Mouse (Mus musculus): ENCODE measurements around the gene Lcn8. TPM values are rescaled to one million over a fixed set of nuclear protein-coding genes. Genes with fewer than 3 reads are reported as not detected.
"Not testable (repeated sequence)": the region's sequence is repeated elsewhere in the genome, so short reads cannot be mapped to it uniquely, and the experiment has no call there.

The Lcn8 gene
- polyA plus RNA-seq, 2 experiments, result not detected

DNA sequence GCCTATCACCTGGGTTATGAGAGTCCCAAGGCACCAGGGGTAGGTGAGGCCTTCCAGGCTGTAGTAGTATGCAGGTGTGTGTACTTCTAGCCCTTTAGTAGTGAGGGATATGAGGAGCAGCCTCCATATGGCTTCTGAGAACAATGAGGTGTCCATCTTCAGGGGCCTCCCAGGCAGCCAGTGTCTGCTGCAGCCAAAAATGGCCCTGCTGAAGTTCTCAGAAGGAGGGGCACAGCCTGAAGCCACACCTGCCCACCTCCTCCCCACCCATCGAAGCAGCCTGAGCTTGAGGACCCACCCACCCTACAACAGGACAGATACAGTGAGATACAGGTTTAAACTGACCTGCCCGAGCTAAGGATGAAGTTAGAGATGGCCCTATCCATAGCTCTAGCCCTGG lies 29.5 kb downstream of the Lcn8 start, which contains the start of gene Lcn10:
Gene Lcn10 (plus strand): TSS at position 301 of the 400 bp plus-strand sequence.
- Histone ChIP-seq H3K9ac (replicated peaks) (no peak within 1 kb of the TSS), H3K9me3 (ENCODE audit: control insufficient read depth, low read length) (no peaks in the 10 kb centered on the region), H3K4me3 (ENCODE audit: insufficient read depth in 1 of 2, low read depth in 2 of 2, low read length in 2 of 2) (no peak within 1 kb of the TSS), H3K4me1 (replicated peaks; ENCODE audit: control insufficient read depth in 2 of 2, insufficient read depth in 2 of 2, low read length in 1 of 2) (no peaks in the 10 kb centered on the region), H3K27ac (no peak within 1 kb of the TSS), H3K27me3 (ENCODE audit: control insufficient read depth, insufficient read depth, low read length) (no peaks in the 10 kb centered on the region), H3K36me3 (replicated peaks; ENCODE audit: control insufficient read depth, insufficient read depth, low read depth) (no peaks in the 10 kb centered on the region), H3K4me2 (ENCODE audit: low read depth) (no peak within 1 kb of the TSS)
- no peak for DNase-seq (ENCODE audit: low read depth in 3 of 3, low spot score in 3 of 3)
- ATAC-seq (ENCODE audit: insufficient read depth), result no peak
- WGBS (ENCODE audit: insufficient replicate concordance), result 31% methylated on average over 2 of the region's 2 CpGs
- TF ChIP-seq EP300 (IDR thresholded peaks at IDR 0.05; ENCODE audit: low read depth) (no peak), CTCF (IDR thresholded peaks at IDR 0.05; ENCODE audit: low read depth) (no peak)

DNA sequence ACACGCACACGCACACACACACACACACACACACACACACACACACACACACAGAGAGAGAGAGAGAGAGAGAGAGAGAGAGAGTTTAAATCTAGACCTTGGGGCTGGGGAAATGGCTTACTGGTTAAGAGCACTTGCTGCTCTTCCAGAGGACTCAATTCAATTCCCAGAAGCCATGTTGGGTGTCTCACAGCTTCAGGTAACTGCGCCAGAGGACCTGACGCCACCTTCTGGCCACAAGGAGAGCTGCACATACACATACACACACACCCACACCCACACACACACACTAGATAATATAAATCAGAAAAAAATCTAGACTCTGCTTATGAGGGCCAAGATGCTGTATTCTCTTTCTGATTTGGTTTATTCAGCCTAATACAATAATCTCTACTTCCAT lies 34.0 kb downstream of the Lcn8 start:
- Histone ChIP-seq H3K27me3 (ENCODE audit: control insufficient read depth, insufficient read depth, low read length) (no peaks in the 10 kb centered on the region), H3K9ac (replicated peaks) (no peak overlapping the region), H3K4me3 (ENCODE audit: insufficient read depth in 1 of 2, low read depth in 2 of 2, low read length in 2 of 2) (no peak overlapping the region), H3K4me1 (replicated peaks; ENCODE audit: control insufficient read depth in 2 of 2, insufficient read depth in 2 of 2, low read length in 1 of 2) (no peaks in the 10 kb centered on the region), H3K36me3 (replicated peaks; ENCODE audit: control insufficient read depth, insufficient read depth, low read depth) (no peaks in the 10 kb centered on the region), H3K4me2 (ENCODE audit: low read depth) (no peak overlapping the region), H3K9me3 (ENCODE audit: control insufficient read depth, low read length) (no peaks in the 10 kb centered on the region), H3K27ac (no peak overlapping the region)
- WGBS (ENCODE audit: insufficient replicate concordance), result 66% methylated on average over 4 of the region's 4 CpGs
- TF ChIP-seq CTCF (IDR thresholded peaks at IDR 0.05; ENCODE audit: low read depth) (peak; percentile 27; the same call in 1 of the 2 replicates), EP300 (IDR thresholded peaks at IDR 0.05; ENCODE audit: low read depth) (no peak)
- ATAC-seq (ENCODE audit: insufficient read depth), result no peak
- DNase-seq (ENCODE audit: low read depth in 3 of 3, low spot score in 3 of 3), result no peak

DNA sequence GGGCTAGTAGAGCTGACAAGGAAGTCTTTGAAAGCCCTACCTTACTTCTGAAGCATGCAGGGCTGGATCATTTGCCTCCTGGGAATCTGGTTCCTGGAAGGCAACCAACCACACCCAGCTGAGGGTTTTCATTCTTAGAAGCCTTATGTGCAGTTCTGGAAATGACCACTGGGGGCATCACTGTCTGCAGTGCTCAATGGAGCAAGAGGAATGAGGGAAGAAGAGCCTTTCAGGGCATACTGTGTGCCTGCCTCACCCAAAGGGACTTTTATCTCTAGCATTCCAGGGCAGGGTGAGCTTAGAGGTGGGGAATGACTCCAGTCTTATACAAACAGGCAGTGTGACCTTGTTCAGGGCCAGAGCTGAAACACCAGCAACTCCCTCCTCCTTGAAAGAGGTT lies 41.7 kb downstream of the Lcn8 start:
- TF ChIP-seq CTCF (IDR thresholded peaks at IDR 0.05; ENCODE audit: low read depth), result peak; percentile 84
- TF ChIP-seq EP300 (IDR thresholded peaks at IDR 0.05; ENCODE audit: low read depth), result no peak
- Histone ChIP-seq H3K36me3 (replicated peaks; ENCODE audit: control insufficient read depth, insufficient read depth, low read depth) (no peaks in the 10 kb centered on the region), H3K9ac (replicated peaks) (no peak overlapping the region), H3K4me3 (ENCODE audit: insufficient read depth in 1 of 2, low read depth in 2 of 2, low read length in 2 of 2) (no peak overlapping the region), H3K4me1 (replicated peaks; ENCODE audit: control insufficient read depth in 2 of 2, insufficient read depth in 2 of 2, low read length in 1 of 2) (no peaks in the 10 kb centered on the region), H3K9me3 (ENCODE audit: control insufficient read depth, low read length) (no peaks in the 10 kb centered on the region), H3K4me2 (ENCODE audit: low read depth) (no peak overlapping the region), H3K27ac (no peak overlapping the region), H3K27me3 (ENCODE audit: control insufficient read depth, insufficient read depth, low read length) (no peaks in the 10 kb centered on the region)
- no peak for ATAC-seq (ENCODE audit: insufficient read depth)
- DNase-seq (ENCODE audit: low read depth in 3 of 3, low spot score in 3 of 3), result peak; percentile 16 to 52 (median 24)

DNA sequence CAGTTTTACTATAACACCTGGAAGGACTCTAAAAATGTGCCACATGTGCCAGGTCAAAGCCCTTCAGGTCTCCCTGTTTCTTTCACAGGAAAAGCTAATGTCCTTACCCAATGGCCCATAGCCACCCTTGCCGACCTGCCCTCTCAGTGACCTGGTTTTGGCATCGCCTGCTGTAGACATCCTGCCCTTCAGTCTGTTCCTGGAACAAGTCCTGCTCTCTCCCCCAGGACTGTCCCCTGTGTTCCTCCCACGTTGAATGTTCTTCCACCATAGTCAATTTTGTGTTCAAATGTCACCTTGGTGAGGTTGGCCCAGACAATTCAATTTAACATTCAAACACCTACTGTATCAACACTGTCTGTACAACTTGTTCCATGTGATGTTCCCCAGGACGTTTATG lies 44.0 kb downstream of the Lcn8 start:
- DNase-seq (ENCODE audit: low read depth in 3 of 3, low spot score in 3 of 3) (no peak), ATAC-seq (ENCODE audit: insufficient read depth) (no peak)
- no peak for TF ChIP-seq EP300 (IDR thresholded peaks at IDR 0.05; ENCODE audit: low read depth)
- TF ChIP-seq CTCF (IDR thresholded peaks at IDR 0.05; ENCODE audit: low read depth), result no peak
- no peak overlapping the region for H3K9ac ChIP-seq (replicated peaks)
- no peaks in the 10 kb centered on the region for H3K36me3 ChIP-seq (replicated peaks; ENCODE audit: control insufficient read depth, insufficient read depth, low read depth)
- WGBS (ENCODE audit: insufficient replicate concordance), result 39% methylated on average over 4 of the region's 4 CpGs
- H3K4me3 ChIP-seq (ENCODE audit: insufficient read depth in 1 of 2, low read depth in 2 of 2, low read length in 2 of 2), result no peak overlapping the region
- no peaks in the 10 kb centered on the region for H3K9me3 ChIP-seq (ENCODE audit: control insufficient read depth, low read length)
- H3K4me2 ChIP-seq (ENCODE audit: low read depth), result no peak overlapping the region
- no peaks in the 10 kb centered on the region for H3K4me1 ChIP-seq (replicated peaks; ENCODE audit: control insufficient read depth in 2 of 2, insufficient read depth in 2 of 2, low read length in 1 of 2)
- H3K27me3 ChIP-seq (ENCODE audit: control insufficient read depth, insufficient read depth, low read length), result no peaks in the 10 kb centered on the region
- H3K27ac ChIP-seq, result no peak overlapping the region

DNA sequence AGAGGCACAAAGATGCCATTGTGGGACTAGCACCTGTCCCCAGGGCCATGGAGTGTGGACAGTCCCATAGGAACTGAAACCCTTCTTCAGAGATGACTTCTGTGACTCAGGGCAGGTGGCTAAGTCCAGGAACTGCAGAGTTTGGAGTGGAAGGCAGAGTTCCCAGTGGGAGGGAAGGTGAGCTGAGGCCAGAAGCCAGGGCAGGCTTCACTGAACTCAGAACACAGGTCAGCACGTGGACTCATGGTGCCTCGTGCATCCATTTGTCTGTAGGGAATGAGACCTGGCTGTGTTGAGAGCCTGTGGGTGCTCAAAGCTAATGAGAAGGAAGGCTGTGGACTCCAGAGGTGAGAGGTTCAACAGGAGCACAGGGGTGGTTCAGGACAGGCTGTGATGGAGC lies 45.8 kb downstream of the Lcn8 start:
- no peaks in the 10 kb centered on the region for H3K36me3 ChIP-seq (replicated peaks; ENCODE audit: control insufficient read depth, insufficient read depth, low read depth)
- H3K4me2 ChIP-seq (ENCODE audit: low read depth), result no peak overlapping the region
- H3K27me3 ChIP-seq (ENCODE audit: control insufficient read depth, insufficient read depth, low read length), result no peaks in the 10 kb centered on the region
- no peak overlapping the region for H3K9ac ChIP-seq (replicated peaks)
- no peak for TF ChIP-seq CTCF (IDR thresholded peaks at IDR 0.05; ENCODE audit: low read depth)
- no peak for TF ChIP-seq EP300 (IDR thresholded peaks at IDR 0.05; ENCODE audit: low read depth)
- no peak overlapping the region for H3K4me3 ChIP-seq (ENCODE audit: insufficient read depth in 1 of 2, low read depth in 2 of 2, low read length in 2 of 2)
- no peaks in the 10 kb centered on the region for H3K4me1 ChIP-seq (replicated peaks; ENCODE audit: control insufficient read depth in 2 of 2, insufficient read depth in 2 of 2, low read length in 1 of 2)
- no peak for ATAC-seq (ENCODE audit: insufficient read depth)
- DNase-seq (ENCODE audit: low read depth in 3 of 3, low spot score in 3 of 3), result no peak
- no peaks in the 10 kb centered on the region for H3K9me3 ChIP-seq (ENCODE audit: control insufficient read depth, low read length)
- no peak overlapping the region for H3K27ac ChIP-seq
- 55% methylated on average over 2 of the region's 2 CpGs for WGBS (ENCODE audit: insufficient replicate concordance)

DNA sequence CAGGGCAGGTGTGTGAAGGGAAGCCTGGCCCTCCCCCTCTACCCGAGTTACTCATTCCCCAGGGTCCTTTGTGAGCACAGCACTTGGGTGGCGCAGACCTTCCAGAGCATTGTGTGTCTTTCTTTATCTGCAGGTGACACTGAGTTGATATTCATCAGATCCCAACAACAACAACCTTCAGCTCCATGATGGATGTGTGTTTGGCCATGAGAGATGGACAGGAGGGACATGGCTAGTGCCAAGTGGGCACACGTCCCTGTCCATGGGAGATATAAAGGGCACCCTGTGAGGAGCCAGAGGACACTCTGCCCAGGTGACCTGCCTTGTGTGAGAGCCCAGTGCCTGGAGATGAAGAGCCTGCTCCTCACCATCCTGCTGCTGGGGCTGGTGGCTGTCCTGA lies 46.8 kb downstream of the Lcn8 start, which contains the start of gene Obp2a:
Gene Obp2a (plus strand): TSS at position 301 of the 400 bp plus-strand sequence.
- H3K36me3 ChIP-seq (replicated peaks; ENCODE audit: control insufficient read depth, insufficient read depth, low read depth); H3K4me1 ChIP-seq (replicated peaks; ENCODE audit: control insufficient read depth in 2 of 2, insufficient read depth in 2 of 2, low read length in 1 of 2); H3K9ac ChIP-seq (replicated peaks); H3K4me2 ChIP-seq (ENCODE audit: low read depth); H3K4me3 ChIP-seq (ENCODE audit: insufficient read depth in 1 of 2, low read depth in 2 of 2, low read length in 2 of 2); H3K27me3 ChIP-seq (ENCODE audit: control insufficient read depth, insufficient read depth, low read length); DNase-seq (ENCODE audit: low read depth in 3 of 3, low spot score in 3 of 3); H3K27ac ChIP-seq; ATAC-seq (ENCODE audit: insufficient read depth); H3K9me3 ChIP-seq (ENCODE audit: control insufficient read depth, low read length): not testable (repeated sequence)
- WGBS (ENCODE audit: insufficient replicate concordance), result 52% methylated on average over 3 of the region's 3 CpGs
